Mouse (Mus musculus) ovary, postnatal 10 days (tissue): ENCODE measurements around the gene Itpkc.

Experiments used
- DNase-seq: peaks from one replicate; pipeline ENCODE4 v3.0.0; 2022; ENCODE audit warnings: low spot score

The Itpkc gene

DNA sequence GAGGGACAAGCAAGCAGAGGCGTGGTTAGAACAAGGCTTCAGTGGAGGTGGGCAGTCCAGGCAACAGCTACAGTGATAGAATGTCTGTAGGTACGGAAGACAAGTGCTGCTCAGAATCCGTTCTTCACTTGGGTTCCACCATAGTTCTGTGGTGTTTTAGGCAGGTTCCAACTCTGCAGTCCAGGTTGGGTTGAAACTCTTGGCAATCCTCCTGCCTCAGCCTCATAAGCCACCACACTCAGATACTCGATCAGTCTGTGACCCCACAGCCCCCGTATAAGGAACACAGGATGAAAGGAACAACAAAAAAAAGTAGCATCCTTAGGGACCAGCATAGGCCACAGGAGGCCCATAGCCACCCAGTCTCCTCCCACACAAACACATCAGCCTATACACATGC lies 36.0 kb downstream of the Itpkc start:
- no peak for DNase-seq

DNA sequence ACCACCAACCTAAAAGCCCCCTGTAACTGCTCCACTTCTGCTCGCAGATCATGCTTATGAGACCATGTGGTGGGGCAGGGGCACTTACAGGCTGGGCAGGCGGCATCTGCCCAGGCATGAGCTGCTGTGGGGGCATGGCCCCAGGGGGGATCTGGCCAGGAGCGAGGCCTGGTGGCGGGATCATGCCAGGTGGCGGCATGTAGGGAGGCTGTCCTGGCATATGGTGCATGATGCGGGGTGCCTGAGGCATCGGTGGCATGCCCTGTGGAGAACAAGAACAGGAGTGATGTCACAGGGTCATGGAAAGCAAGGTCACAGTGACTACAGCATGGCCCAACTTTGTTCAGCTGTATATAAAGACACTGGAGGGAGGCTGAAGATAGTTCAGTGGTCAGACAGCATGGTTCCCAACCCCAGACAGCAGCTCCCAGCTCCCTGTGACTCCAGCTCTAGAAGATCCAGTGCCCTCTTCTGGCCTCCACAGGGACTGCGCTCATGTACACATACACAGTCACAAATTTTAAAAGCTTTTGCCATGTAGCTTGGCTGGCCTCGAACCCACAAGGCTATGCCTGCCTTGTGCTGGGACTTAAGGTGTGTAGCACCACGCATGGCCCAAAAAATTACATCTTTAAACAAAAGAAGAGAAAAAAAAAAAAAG lies 39.1 kb downstream of the Itpkc start:
- DNase-seq = no peak

DNA sequence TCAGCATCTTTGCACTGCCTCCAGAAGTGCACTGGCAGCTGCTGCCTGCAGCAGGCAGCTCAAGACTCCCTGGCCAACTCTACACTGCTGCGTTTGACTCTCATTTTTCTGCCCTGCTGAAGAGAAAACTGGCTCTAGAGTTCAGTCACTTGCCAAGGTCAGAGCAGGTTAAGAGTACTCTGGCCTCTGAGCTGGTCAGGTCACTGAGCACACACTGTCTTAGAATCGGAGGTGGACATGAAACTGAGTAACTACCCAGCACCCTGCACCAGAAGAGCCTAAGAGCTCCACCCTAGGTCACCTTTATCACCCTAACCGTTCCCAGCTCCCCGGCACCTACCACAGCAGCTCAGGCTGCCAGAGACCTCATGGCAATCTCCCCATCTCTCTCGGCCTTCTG lies 42.5 kb downstream of the Itpkc start:
- DNase-seq = no peak

DNA sequence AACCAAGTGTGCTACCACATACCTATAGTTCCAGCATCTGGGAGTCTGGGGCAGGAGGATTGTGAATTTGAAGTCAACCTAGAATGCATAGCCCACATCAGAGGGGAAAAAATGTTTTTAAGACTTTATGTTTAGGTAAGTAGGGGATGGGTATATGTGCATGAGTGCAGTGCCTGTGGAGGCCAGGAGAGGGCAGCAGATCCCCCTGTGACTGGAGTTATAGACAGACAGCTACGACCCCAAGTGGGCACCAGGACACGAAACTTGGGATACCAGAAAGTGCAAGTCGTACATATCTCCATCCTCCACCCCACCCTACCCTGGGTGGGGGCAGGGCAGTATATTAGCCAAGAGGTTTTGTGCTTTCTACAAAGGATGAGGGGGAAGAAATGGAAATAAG lies 43.5 kb downstream of the Itpkc start:
- DNase-seq = no peak

DNA sequence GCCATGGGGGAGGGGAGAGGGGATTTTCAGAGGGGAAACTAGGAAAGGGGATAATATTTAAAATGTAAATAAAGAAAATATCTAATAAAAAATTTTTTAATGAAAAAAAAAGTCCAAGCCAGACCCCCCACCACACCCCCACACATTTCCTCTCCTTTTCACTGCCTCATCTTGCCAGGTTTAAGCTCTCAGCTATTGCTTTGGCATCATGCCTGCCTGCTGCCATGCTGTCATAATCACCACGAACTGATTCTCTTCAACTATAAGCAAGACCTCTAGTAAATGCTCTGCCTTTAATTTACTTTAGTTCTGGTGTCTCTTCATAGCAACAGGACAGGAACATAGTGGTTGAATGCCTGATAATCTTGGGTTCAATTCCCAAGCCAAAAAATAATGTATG lies 46.0 kb downstream of the Itpkc start:
- no peak for DNase-seq

DNA sequence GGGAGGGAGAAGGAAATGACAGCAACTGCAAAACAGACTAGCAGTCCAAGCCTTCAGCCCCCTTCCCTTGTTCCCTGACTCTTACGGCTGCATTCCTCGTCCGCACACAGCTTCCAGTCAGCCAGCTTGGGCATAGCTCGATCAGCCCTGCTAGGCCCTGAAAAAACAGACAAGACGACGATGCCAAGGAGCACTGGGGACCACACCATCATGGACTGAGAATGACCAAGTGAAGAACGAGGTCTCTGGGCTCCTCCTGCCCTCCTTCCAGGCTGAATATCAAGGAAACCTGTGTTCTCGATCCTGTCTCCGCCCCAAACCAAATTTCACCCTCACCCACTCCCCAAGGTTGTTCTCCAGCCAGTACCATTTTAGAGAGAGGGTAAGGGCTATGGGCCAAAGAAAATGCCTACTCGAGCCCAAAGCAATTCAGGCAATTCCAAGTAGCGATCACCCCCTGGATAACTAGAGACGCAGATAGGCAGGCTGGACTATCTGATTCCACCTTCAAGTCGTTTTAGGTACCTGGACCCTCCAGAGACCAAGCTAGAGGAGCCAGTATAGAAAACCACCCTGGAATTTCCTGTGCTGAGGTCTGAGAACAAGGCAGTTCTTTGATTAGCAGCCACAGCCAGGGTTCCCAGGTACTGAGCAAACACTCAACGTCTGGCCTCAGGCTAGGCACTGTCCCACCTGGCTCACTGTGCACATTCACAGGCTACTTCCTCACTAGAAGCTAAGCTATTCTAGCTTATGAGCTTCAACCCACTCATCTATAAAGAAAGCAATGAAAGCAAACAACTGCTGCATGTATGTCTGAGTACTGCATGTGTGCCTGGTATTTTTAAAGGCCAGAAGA lies 47.4 kb downstream of the Itpkc start, which contains the start of the genes Gm21983 and Mia:
Gene Gm21983, minus strand, starts transcription at position 250 of the 859 bp plus-strand sequence.
Gene Mia, minus strand, starts transcription at position 321 of the 859 bp plus-strand sequence.
- DNase-seq = no peak

DNA sequence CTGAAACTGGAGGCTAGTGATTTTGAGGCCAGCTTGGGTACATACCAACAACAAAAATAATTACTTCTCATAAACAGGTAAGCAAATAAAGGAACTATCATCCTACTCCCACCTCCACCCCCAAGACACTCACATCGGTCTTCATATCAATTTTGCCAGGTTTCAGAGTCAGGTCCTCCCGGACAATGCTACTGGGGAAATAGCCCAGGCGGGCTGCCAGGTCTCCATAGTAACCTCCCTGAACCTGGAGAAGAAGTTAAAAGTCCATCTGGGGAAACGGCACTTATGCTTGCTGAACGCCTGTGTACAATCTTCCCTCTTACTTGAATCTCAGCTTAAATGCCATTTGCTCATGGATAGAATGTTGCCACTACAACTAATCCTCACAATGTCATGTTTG lies 48.4 kb downstream of the Itpkc start:
- DNase-seq = no peak

DNA sequence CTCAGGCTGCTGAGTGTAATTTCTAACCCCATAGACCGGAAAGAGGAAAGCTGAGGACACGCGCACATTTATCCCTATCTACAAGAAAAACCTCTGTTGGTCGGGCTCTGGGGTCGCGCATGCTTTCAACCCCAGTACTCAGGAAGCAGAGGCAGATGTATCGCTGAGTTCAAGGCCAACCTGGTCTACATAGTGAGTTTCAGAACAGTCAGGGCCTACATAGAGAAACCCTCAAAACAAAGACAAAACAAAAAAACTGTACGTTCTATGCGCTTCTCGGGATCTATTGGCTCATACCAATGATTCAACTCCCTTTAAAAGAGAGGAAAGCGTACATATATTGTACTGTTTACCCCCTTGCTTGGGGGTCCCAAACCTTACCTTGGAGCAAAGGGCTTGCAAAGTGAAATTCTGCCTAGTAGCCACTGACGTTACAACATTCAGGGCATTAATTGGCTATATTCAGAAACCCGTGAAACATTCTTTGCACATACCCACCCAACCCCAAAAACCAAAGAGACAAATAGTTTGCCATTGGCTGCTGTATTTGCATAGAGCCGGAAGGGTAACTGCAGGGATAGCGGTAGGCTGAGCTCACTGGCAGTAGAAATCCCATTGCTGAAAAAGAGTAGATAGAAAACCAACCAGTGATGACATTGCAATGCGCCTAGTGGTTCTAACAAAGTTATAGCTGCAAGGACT lies 49.1 kb downstream of the Itpkc start:
- DNase-seq = no peak

DNA sequence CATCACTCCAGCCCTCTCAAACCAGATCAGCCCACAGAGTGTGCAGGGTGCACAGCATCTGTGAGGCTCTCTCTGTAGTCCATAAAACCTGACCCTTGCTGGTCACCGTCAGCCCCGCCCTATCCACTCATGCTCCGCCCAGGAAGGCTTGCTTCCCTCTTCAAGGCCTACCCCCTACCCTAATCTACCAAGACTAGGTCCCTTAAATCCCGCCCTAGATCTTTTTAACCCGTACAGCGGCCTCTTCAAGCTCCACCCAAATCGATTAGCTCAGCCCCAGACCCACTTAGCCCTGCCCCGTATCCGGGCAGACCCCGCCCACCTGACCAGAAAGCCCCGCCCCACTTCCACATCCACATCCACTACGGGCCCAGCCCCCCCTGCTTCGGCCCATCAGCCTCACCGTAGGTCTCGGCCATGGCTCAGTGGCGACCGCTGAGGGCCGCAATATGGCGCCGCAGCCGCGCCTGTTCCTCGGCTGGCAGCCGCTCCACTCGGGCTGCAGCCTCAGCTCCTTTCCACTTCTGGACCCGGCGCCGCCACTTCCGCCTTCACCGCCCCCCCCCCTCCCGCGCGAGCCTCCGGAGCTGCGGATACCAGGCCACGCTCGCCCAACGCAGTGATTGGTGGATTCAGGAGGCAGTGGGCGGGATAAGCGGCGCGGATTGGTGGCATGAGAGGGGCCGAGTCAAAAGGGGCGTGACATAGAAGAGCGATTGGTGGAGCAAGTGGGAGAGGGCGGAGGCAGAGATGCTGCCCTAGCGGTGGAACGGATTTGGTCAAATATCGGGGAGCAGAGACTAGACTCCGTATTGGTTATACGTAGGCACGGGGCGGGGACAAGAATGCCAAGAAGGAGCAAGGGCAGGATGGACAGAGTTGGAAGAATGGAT lies 49.9 kb downstream of the Itpkc start, which contains the start of gene Rab4b:
Gene Rab4b, minus strand, starts transcription at position 573 of the 893 bp plus-strand sequence.
- DNase-seq = peak; percentile 95

DNA sequence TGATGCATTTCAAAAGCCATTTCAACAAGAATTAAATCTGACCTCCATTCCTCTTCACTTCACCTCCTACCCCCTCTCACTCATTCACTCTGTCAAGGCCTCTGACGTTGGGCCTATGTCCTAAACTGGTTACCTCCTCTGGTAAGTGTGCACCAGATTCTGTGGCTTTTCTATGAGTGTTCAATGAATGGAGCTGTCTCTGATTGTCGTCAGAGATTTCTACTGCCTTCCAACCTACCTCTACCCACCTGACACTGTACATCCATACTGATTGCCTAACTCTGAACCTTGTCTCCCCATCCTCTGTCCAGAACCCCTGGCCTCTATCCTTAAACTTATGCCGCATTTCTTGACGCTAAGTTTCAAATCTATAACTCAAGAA lies 50.5 kb downstream of the Itpkc start:
- no peak for DNase-seq

DNA sequence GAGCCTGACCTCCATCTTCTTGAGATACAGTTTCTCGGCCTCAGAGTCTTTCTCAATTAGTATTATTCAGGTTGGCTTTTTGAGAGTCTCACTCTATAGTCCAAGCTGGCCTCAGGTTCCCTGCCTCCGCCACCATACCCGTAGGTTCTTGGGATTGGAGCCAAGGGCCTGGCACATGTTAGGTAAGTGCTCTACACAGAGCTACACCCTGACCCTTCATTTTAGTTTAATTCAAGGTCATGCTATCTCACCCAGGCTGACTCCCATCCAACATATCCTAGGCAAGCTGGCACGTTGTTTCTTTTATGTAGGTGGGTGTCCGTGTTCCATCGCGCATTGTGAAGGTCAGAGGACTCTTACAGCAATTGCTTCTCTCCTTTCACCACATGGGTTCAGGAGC lies 53.6 kb downstream of the Itpkc start:
- DNase-seq = no peak

DNA sequence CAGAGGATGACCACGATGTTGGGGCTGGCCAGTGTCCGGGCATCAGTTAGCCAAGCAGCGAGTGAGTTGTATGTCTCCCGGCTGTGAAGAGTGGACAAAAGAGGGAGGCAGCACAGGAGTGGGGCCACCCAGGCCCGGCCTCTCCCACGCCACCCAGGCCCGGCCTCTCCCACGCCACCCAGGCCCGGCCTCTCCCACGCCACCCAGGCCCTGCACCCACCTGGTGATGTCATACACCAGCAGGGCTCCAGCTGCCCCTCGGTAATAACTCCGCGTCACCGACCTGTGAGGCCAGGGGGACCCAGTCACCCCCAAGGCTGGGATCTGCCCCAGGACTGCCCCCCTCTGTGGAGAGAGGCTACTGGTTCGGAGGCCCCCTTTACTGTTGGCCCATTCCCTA lies 54.0 kb downstream of the Itpkc start:
- no peak for DNase-seq

DNA sequence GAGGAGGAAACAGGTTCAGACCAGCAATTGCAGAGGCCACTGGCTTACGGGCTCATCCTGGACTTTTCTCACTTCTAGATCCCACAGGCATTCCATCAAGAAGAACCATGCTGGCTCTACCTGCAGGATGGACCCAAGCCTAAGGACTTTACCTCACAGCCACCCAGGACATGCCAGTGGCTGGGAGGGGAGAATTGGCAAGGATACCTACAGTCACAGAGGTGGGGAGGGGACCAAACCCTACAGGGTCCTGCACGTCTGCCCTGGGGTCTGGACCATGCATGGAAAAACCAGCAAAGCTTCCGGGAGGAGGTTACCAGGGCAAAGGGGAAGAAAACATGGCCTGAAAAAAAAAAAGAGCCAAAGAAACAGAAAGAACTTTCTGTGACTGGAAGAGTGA lies 57.5 kb downstream of the Itpkc start:
- no peak for DNase-seq

DNA sequence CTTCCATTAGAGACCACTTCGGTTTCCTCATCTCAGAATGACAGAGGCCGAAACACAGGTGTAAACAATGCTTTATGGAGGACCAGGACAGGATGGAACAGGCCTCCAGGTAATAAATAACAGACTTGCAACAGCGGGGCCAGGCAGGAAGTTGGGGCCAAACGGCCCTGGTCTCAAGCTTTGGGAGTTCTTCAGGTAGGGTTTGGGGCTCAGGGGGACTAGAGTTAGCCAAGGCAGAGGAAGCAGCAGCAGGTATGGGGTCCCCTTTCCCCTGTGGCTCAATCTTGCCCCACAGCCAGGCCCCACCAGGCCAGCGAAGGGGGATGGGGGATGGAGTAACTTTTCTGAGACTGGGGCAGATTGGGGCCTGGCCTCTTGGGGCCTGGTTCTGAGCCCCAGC lies 60.1 kb downstream of the Itpkc start:
- no peak for DNase-seq

DNA sequence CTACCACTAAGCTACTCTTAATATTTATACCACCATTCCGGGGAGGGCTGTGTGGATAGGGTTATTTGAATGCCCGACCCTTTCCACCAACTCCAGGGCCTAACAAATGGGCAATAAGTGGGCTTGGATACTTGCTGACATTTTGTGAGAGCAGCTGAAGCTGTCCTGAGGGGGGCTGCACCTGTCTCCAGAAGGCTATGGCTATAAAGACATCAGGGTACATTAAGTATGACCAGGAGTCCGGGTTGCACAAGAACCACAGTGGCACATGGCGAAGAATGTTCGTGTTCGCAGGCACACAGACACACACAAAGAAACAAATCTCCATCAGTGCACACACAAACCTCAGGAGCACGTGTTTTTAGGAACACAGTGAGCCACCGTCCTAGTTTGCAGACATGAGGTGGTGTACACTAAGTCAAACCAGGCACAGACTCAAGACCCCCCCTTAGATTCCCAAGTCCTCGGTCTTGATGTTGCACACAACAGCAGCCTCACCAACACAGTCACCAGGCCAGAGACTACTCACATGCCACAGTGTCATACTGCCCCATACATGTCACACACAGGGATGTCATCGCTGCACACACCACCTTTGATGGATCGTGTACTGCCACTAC lies 60.9 kb downstream of the Itpkc start:
- no peak for DNase-seq

DNA sequence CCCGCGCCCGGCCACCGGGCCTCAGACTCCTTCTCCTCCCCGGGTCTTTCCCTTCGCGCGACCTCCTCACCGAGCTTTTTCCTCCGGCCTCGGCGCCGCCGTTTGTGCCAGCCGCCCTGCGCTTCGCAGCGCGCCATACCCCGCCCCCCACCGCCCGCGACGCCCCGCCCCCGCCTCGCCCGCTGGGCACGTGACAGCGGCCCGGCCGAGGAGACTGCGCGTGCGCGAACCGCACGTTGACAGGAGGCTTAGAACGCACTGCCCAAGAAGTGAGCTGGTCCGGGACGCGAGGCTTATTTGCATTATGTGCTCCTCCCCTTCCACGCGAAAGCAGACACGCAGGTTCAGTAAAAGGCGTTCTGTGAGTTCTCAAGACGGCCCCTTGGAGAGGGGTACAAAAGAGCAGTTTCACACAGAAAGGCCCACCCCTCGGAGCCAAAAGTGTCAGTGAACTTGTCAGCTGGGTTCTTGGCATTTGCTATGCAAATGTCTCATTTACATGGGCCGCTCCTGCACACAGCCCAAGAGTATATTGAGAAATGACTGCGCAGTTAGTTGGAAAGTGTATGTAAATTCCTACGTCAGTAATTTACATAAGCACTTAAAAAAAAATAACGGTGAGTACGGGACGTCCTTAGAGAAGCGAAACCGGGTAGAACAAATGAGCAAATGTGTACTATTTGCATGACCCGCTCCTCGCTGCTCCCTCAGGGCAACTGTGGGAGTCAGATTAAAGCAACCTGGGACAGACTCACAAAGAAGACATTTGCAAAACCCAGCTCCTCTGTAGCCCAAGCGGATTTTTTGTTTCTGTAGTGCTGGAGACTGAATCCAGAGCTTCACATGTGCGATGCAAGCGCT lies 61.6 kb downstream of the Itpkc start, which contains the start of gene Egln2:
Gene Egln2, minus strand, starts transcription at position 189 of the 861 bp plus-strand sequence.
- DNase-seq = peak; percentile 89

DNA sequence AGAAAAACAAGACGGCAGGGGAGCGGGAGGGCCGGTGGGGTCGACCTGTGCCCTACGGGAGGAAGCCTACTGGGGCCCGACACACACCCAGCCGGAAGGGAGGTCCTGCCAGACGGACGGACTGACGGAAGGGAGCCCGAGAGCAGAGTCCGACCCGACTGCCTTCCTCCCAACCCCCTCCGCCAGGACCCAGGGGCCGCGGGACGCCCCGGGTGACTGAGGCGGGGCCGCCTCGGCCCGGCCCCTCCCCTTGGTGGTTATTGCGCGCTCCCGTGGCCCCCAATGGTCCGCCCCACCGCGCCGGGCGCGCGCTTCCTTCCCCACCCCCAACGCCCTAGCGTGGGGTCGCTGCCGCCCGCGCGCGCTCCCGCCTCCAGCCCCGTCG lies 62.2 kb downstream of the Itpkc start:
- DNase-seq = no peak

DNA sequence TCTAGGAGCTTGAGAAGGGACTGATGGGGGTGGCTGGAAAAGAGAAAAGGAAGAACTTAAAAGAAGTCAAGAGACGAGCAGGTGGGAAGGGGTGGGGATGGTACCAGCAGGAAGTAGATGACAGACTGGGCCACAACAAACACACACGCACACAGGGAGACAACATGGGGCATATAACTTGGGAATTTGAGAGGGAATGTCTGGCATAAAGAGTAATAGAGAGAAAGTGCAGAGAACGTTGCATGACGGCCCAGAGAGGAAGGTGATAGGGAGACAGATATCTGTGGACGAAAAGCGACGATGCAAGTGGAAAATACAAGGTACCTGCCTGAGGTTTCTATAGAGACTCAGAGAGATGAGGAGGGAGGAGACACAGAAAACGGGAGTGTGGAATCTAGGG lies 62.8 kb downstream of the Itpkc start:
- DNase-seq = no peak

DNA sequence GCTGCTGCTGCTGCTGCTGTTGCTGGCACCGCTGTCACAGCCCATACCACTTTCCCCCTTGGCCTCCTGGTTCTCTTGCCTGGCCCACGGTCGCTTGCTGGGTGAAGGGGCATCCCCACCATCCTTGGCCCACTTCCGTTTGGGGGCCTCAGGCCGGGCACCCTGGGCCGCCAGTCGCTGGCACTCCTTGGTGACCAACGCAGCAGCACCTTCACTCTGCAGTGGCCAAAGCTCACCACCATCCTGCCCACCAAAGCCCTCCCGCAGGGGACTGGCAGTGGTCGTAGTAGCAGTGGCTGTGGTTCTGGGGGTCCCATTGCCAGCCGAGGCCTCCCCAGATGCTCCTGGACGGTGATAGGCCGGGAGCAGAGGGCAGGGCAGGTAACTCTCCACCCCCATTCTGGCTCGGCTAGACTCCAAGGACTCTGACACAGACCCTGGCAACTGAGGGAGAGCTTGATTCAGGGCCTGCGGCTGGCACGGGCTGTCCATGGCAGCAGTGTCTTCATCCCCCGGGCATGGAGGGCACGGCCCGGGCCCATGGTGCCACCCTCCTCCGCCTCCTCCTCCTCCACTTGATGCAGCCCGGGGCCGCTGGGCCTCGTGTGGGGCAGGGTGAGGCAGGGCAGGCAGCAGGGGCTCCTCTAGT lies 63.3 kb downstream of the Itpkc start:
- no peak for DNase-seq
